Comparison of ENCODE assay signal across 25 mouse cellular contexts in the genomic region with DNA sequence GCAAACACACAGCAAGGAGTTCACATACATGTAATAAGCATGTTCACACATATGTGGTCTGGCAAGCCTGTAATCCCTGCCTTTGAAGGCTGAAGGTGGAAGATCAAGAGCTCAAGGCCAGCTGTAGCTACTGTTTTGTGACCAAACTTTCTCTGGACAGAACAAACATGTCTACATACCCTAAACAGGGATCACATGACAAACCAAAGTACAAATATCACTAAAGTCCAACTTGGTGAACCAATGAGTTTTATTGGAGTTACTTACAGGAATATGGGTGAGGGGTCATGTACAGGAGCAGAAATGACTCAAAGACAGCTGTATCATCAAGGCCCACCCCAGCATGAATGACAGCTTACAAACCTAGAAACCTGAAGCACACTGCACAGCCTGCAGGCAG. TPM values are rescaled to one million over a fixed set of nuclear protein-coding genes. Genes with fewer than 3 reads are reported as not detected.
"Had no signal": no experiment of that assay in that cellular context is flagged by ENCODE, and none has a peak within 500 bp of the region (broad histone marks: within the 10 kb centered on the region; RNA-seq: fewer than 3 reads in every experiment).

No protein-coding gene starts in this region.

- DNase-seq: kidney, postnatal 25 days; layer of hippocampus, postnatal 36 days; liver, embryonic 13.5 days; lung, embryonic 14.5 days; retina, postnatal 1 day; right cerebral cortex, postnatal 25 days; thymus, postnatal 25 days had no signal

- H3K4me2 ChIP-seq: liver, embryonic 13.5 days; lung, embryonic 14.5 days; midbrain, embryonic 13.5 days; neural tube, embryonic 13.5 days; stomach, embryonic 15.5 days had no signal

- H3K9me3 ChIP-seq: liver, embryonic 13.5 days; midbrain, embryonic 10.5 days; midbrain, embryonic 13.5 days; neural tube, embryonic 13.5 days; stomach, embryonic 15.5 days had no signal

- H3K9ac ChIP-seq: liver, embryonic 13.5 days; lung, embryonic 14.5 days; midbrain, embryonic 13.5 days; neural tube, embryonic 13.5 days; stomach, embryonic 15.5 days had no signal

- H3K36me3 ChIP-seq: liver, embryonic 13.5 days; midbrain, embryonic 10.5 days; midbrain, embryonic 13.5 days; neural tube, embryonic 13.5 days; stomach, embryonic 15.5 days had no signal

- H3K4me1 ChIP-seq: liver, embryonic 13.5 days; stomach, embryonic 15.5 days had no signal

- H3K4me3 ChIP-seq: left cerebral cortex, adult 2 months; liver, embryonic 13.5 days; megakaryocyte, embryonic 14.5 days; midbrain, embryonic 10.5 days; midbrain, embryonic 13.5 days; myocyte; neural tube, embryonic 13.5 days; stomach, embryonic 15.5 days had no signal

- H3K27ac ChIP-seq: kidney, postnatal 0 days; left cerebral cortex, adult 2 months; liver, embryonic 13.5 days; midbrain, embryonic 10.5 days; midbrain, embryonic 13.5 days; neural tube, embryonic 13.5 days; stomach, embryonic 15.5 days had no signal

- H3K27me3 ChIP-seq: liver, embryonic 13.5 days; midbrain, embryonic 13.5 days; neural tube, embryonic 13.5 days; stomach, embryonic 15.5 days had no signal

- ATAC-seq: intestine, postnatal 0 days; lung, postnatal 0 days; midbrain, embryonic 13.5 days; midbrain, embryonic 16.5 days had no signal

RNA-seq across cellular contexts. Expression of a gene that starts 56.6 kb away (rescaled TPM):
- total RNA-seq: layer of hippocampus, postnatal 10 days; layer of hippocampus, postnatal 36 days; left cerebral cortex, adult 2 months; left cerebral cortex, postnatal 36 days; monocyte, adult 5-6 weeks; neutrophil, adult 5-6 weeks had no signal
- polyA plus RNA-seq: intestine, embryonic 14.5 days; intestine, postnatal 0 days; limb, embryonic 11.5 days; limb, embryonic 14.5 days; midbrain, embryonic 10.5 days; midbrain, embryonic 13.5 days; midbrain, embryonic 16.5 days; neural tube, embryonic 13.5 days; stomach, embryonic 15.5 days had no signal
